Mouse (Mus musculus): ENCODE results near the gene Sf3a1.

Sf3a1 gene

GRCm38 (mm10) chr11:4217914-4218629 lies 57.9 kb downstream of the Sf3a1 start, which contains the start of gene Castor1:
Gene Castor1, plus strand, starts transcription at chr11:4218225.
- TF ChIP-seq GATA4 (IDR thresholded peaks at IDR 0.05; ENCODE audit: insufficient replicate concordance, low read length), result no peak

DNA sequence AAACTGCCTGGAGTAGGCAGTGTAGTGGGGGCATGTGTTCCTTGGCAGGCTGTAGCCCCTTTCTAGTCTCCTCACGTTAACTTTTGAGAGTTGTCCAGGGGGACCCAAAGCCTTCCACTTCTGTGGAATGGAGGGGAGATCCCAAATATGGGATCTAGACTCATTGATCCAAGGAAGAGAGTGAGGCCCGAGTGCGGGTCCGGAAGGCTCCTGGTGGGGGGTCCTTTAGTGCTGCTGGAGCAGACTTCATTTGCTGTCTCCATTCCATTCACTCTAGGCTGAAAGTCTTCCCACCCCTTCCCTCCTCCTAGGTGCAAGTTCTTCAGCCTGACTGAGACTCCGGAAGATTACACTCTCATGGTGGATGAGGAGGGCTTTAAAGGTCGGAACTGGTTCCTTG lies 58.5 kb downstream of the Sf3a1 start:
- no peak for TF ChIP-seq GATA4 (IDR thresholded peaks at IDR 0.05; ENCODE audit: insufficient replicate concordance, low read length)

DNA sequence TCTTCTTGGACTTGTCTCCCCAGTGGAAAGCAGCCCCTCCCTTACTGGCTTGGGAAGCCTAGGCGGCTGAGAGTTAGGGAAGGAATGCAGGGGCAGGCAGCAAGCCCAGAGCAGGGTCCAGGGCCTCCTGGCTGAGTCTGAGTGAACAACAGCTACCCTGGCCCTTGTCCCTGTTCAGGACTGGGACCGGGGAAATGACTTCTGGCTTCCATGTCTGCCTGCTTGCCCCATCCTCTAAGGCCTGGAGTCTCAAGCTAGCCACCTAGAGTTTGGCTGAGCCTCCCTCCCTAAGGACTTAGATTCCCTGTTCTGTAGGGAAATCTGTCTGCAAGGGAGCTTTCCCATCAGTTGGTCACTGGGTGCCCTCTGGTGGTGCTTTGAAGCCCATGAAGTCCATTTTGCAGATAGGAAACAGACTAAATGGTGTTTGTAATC lies 59.2 kb downstream of the Sf3a1 start:
- no peak; the same call in 1 of the 2 replicates for TF ChIP-seq GATA4 (IDR thresholded peaks at IDR 0.05; ENCODE audit: insufficient replicate concordance, low read length)

DNA sequence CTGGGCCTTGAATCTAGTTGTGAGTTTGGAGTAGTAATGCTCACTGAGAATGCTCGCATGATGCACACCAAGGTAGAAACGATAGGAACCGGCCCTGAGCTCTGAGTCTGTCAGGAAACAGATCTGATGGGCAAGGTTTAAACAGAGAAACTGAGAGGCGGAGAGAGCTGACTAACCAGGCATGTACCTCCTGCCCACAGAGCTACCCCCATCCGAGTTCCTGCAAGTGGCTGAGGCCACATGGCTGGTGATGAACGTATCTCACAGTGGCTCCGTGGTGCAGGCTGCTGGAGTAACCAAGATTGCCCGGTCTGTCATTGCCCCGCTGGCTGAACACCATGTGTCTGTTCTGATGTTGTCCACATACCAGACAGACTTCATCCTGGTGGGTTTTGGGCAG lies 59.8 kb downstream of the Sf3a1 start:
- TF ChIP-seq GATA4 (IDR thresholded peaks at IDR 0.05; ENCODE audit: insufficient replicate concordance, low read length), result no peak

- TF ChIP-seq GATA4 (IDR thresholded peaks at IDR 0.05; ENCODE audit: insufficient replicate concordance, low read length), result peak; percentile 73; the same call in 1 of the 2 replicates
Observed at GRCm38 (mm10) chr11:4220443-4221400, 60.6 kb downstream of the Sf3a1 start.

DNA sequence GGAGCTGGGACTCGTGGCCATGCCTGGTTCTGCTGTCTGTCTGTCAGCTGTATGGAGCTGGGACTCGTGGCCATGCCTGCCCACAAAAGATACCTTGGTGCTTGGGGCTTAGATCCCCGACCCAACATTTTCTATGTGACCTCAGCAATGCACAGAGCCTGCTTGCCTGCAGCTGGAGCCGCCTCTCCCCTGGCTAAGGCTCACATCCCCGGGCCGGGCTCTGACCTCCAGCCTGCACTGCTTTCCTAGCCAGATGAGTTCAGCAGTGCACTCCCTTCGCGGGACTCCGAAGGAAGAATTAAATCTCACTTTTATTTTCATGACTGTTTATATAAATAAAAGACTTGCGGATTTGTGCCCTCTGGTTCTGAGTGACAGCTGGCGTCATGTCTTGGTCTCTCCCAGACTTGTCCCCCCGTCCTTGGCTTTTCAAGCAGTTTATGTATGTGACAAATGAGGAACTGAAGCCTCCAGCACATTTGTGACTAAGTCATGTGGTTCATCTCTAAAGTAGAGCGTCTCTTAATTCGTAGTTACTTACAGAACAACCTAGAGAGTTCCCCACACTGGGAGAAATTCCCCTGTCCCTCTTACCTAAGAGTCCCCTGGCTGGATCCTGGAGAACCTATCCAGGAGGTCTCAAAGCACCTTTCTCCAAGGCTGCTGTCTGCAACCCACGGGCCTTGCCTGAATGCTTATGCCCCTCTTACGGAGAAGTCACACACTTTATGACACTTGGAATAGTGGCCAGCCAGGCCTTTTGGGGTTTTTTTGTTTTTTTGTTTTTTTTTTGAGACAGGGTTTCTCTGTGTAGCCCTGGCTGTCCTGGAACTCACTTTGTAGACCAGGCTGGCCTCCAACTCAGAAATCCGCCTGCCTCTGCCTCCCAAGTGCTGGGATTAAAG lies 62.1 kb downstream of the Sf3a1 start:
- no peak for TF ChIP-seq GATA4 (IDR thresholded peaks at IDR 0.05; ENCODE audit: insufficient replicate concordance, low read length)

- no peak for TF ChIP-seq GATA4 (IDR thresholded peaks at IDR 0.05; ENCODE audit: insufficient replicate concordance, low read length)
Observed at GRCm38 (mm10) chr11:4223393-4224188, 63.4 kb downstream of the Sf3a1 start.

GRCm38 (mm10) chr11:4224223-4224622 lies 64.1 kb downstream of the Sf3a1 start:
- TF ChIP-seq GATA4 (IDR thresholded peaks at IDR 0.05; ENCODE audit: insufficient replicate concordance, low read length), result no peak

- TF ChIP-seq GATA4 (IDR thresholded peaks at IDR 0.05; ENCODE audit: insufficient replicate concordance, low read length), result no peak
Observed at GRCm38 (mm10) chr11:4226569-4227325, 66.6 kb downstream of the Sf3a1 start.

GRCm38 (mm10) chr11:4228463-4228862 lies 68.3 kb downstream of the Sf3a1 start:
- TF ChIP-seq GATA4 (IDR thresholded peaks at IDR 0.05; ENCODE audit: insufficient replicate concordance, low read length), result no peak

DNA sequence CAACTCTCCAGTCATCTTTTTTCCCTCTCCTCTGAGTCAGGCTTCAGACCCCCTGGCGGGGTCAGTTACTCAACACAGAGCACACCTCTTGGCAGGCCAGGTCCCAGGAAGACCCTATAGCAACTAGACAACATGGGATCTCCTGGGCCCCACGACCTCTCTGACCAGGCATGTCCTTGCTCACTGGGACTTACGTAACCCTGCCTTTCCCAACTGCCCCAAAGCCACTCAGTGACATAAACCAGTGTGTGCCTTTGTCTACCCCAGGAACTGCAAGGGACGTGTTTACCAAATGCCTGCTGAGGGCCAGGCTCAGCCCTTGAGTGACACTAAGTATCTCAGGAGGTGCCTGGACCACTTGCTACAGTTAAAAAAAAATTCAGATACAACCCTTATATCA lies 69.7 kb downstream of the Sf3a1 start:
- TF ChIP-seq GATA4 (IDR thresholded peaks at IDR 0.05; ENCODE audit: insufficient replicate concordance, low read length), result no peak

DNA sequence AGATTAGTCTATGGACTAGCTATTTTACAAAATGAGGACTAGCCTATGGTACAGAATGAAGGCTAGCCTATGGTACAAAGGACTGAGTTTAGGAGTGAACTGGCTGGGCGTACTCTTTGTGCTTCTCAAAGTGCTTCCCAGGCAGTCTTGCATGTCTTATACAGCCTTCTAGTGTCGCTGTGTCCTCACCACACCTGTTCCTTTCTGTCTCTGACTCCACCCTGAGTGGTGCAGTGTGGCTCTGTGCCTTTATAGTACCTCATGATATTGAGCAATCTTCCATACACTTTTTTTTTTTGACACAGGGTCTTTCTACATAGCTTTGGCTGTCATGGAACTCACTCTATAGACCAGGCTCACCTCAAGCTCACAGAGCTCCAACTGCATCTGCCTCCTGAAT lies 71.3 kb downstream of the Sf3a1 start:
- no peak for TF ChIP-seq GATA4 (IDR thresholded peaks at IDR 0.05; ENCODE audit: insufficient replicate concordance, low read length)

All from liver, adult (tissue).